Mouse (Mus musculus) intestine, embryonic 16.5 days (tissue): ENCODE data around the gene Pigx. TPM values are rescaled to one million over a fixed set of nuclear protein-coding genes. Genes with fewer than 3 reads are reported as not detected.
A peak's percentile ranks its signal among the peaks of the same experiment; 100 is the strongest.
"Not testable (repeated sequence)": the region's sequence is repeated elsewhere in the genome, so short reads cannot be mapped to it uniquely, and the experiment has no call there.

Source experiments
- ATAC-seq: fragments of 200-750 bp; cut with Nextera tagmentation; 2 replicates; pipeline ENCODE4 v1.8.0; 2017; ENCODE audit warnings: moderate TSS enrichment, moderate library complexity
- H3K27ac ChIP-seq: fragments of 300-500 bp; sonication (generic); 2 replicates; pipeline ENCODE4 v1.5.1; 2014; ENCODE audit warnings: mild to moderate bottlenecking, low read length
- H3K27me3 ChIP-seq: fragments of 300-500 bp; sonication (generic); replicated peaks from 2 replicates; pipeline ENCODE4 v1.6.1; 2014; ENCODE audit warnings: low read length, control low read depth, mixed read lengths; ENCODE audit not compliant: control insufficient read depth, insufficient read depth
- H3K36me3 ChIP-seq: fragments of 300-500 bp; sonication (generic); 2 replicates; pipeline ENCODE4 v1.6.1; 2014; ENCODE audit warnings: low read length, control low read depth; ENCODE audit not compliant: control insufficient read depth, insufficient read depth
- H3K4me1 ChIP-seq: fragments of 300-500 bp; sonication (generic); 2 replicates; pipeline ENCODE4 v1.6.1; 2014; ENCODE audit warnings: low read length, control low read depth, mixed read lengths; ENCODE audit not compliant: control insufficient read depth, insufficient read depth
- H3K4me2 ChIP-seq: fragments of 300-500 bp; sonication (generic); 2 replicates; pipeline ENCODE4 v1.6.1; 2014; ENCODE audit warnings: low read depth, low read length, control low read depth
- H3K4me3 ChIP-seq: fragments of 300-500 bp; sonication (generic); 2 replicates; pipeline ENCODE4 v1.5.1; 2014; ENCODE audit warnings: mild to moderate bottlenecking, low read length
- H3K9ac ChIP-seq: fragments of 300-500 bp; sonication (generic); 2 replicates; pipeline ENCODE4 v1.6.1; 2014; ENCODE audit warnings: low read depth, low read length
- H3K9me3 ChIP-seq: fragments of 300-500 bp; sonication (generic); 2 replicates; pipeline ENCODE4 v1.6.1; 2016; ENCODE audit warnings: low read length, control low read depth; ENCODE audit not compliant: control insufficient read depth
- WGBS: fragments of 180-500 bp; shearing (Covaris S2); extraction: QIAGEN DNeasy Blood & Tissue Kit; methylation state at CpG from one replicate; pipeline ENCODE4 v1.1.7; 2014; 5-methylcytosine and 5-hydroxymethylcytosine counted together
- polyA plus RNA-seq: library from polyadenylated mRNA; unstranded; fragments of >200 nt; fragmentation: Nextera tagmentation; extraction: Ambion mirVana; gene quantifications from 2 replicates; pipeline ENCODE4 v1.2.1, GENCODE M21; 2015

The Pigx gene
- polyA plus RNA-seq, 1 experiment from 2014 or later = 109 TPM

GRCm38 (mm10) chr16:32098897-32099637 is 473 bp downstream of the Pigx start:
- peaks cover 9% of the 10 kb centered on the region; the same call in 1 of the 2 replicates for H3K4me1 ChIP-seq
- H3K4me2 ChIP-seq = peak overlapping the region; percentile 87
- no peaks in the 10 kb centered on the region for H3K27me3 ChIP-seq
- no peaks in the 10 kb centered on the region for H3K9me3 ChIP-seq
- peak overlapping the region; percentile 82 for H3K27ac ChIP-seq
- peaks cover 3% of the 10 kb centered on the region; the same call in 1 of the 2 replicates for H3K36me3 ChIP-seq
- peak overlapping the region; percentile 94 for H3K9ac ChIP-seq
- peak overlapping the region; percentile 93 for H3K4me3 ChIP-seq
- under 1% methylated on average over 39 of the region's 39 CpGs for WGBS
- ATAC-seq = peak; percentile 85

DNA sequence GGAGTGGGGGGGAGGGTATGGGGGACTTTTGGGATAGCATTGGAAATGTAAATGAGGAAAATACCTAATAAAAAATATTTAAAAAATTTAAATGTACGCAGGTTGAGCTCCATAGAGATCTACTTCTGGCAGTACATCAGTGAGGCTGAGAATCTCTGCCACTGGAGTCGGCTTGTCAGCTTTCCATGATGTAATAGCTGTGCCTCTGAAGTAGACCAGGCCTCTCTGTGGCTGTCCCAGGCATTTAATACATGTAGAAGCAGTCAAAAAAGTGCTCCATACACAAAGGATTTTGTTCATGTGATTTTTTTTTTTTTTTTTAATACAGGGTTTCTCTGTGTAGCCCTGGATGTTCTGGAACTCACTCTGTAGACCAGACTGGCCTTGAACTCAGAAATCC is 1.8 kb downstream of the Pigx start:
- H3K27me3 ChIP-seq, H3K36me3 ChIP-seq, H3K9me3 ChIP-seq, H3K4me1 ChIP-seq, H3K4me3 ChIP-seq, H3K27ac ChIP-seq, H3K9ac ChIP-seq, ATAC-seq, H3K4me2 ChIP-seq: not testable (repeated sequence)
- 76% methylated on average over 2 of the region's 2 CpGs for WGBS

DNA sequence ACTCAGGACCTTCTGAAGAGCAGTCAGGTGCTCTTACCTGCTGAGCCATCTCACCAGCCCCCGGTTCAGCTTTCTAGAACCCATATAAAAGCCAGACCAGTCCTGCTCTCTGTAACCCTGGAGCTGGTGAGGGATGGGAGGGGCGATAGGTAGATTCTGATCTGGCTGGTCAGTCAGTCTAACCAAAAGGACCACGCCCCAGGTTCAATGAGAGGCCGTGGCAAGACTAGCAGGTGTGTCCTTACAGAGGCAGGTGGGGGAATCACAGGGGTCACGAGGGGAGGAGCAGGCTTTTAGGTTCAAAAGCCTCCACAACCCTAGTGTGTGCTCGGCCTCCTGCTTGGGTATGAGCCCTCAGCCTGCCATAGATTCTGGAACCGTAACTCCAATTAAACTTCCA is 8.1 kb downstream of the Pigx start:
- H3K27me3 ChIP-seq = no peaks in the 10 kb centered on the region
- H3K9ac ChIP-seq = no peak overlapping the region
- peaks cover 10% of the 10 kb centered on the region for H3K36me3 ChIP-seq
- ATAC-seq = no peak
- no peaks in the 10 kb centered on the region for H3K4me1 ChIP-seq
- no peak overlapping the region for H3K4me3 ChIP-seq
- 89% methylated on average over 7 of the region's 7 CpGs for WGBS
- no peak overlapping the region for H3K4me2 ChIP-seq
- no peaks in the 10 kb centered on the region for H3K9me3 ChIP-seq
- H3K27ac ChIP-seq = no peak overlapping the region

GRCm38 (mm10) chr16:32087629-32088443 is 11.7 kb downstream of the Pigx start:
- Histone ChIP-seq H3K27ac (peak overlapping the region; percentile 76), H3K4me2 (0 out of 2 replicates have a peak overlapping the region, but pooled peaks have one; percentile 33), H3K9ac (no peak overlapping the region), H3K36me3 (peaks cover 10% of the 10 kb centered on the region), H3K4me3 (no peak overlapping the region), H3K9me3 (no peaks in the 10 kb centered on the region), H3K4me1 (no peaks in the 10 kb centered on the region), H3K27me3 (no peaks in the 10 kb centered on the region)
- 55% methylated on average over 17 of the region's 17 CpGs for WGBS
- ATAC-seq = peak; percentile 87

DNA sequence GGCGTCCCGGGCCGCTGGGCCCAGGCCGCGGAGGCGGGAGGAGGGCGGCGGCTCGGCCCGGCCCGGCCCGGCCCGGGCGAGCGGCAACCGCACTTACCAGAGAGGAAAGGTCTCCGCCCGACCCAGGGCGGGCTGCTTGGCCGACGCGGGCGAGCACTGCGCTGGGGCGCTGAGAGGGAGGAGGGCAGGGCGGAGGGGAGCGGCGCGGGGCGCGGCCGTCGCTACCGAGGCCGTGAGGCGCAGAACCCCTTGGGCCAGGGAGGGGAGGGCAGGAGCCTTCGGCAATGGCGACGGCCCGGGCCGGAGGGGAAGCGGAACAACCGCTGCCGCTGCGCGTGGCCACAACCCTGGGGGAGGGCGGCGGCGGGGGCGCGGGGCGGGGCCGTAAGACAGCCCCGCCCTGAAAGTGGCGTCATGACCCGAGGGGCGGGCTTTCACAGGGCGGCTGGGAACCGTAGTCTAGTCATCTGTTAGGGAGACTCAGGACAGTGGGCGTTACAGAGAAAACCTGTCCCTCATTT is 20.5 kb downstream of the Pigx start, which contains the start of gene Pak2:
Pak2 (minus strand) TSS at position 352 of the 521 bp plus-strand sequence.
- Histone ChIP-seq H3K27me3 (no peaks in the 10 kb centered on the region), H3K4me1 (peaks cover 9% of the 10 kb centered on the region), H3K27ac (peak within 1 kb of the TSS; percentile 98), H3K4me3 (peak within 1 kb of the TSS; percentile 84), H3K9me3 (no peaks in the 10 kb centered on the region), H3K4me2 (peak within 1 kb of the TSS; percentile 51), H3K36me3 (0 out of 2 replicates have a peak, but pooled peaks cover 3% of the 10 kb centered on the region), H3K9ac (peak within 1 kb of the TSS; percentile 99)
- peak; percentile 98 for ATAC-seq
- under 1% methylated on average over 54 of the region's 60 CpGs for WGBS

GRCm38 (mm10) chr16:32078408-32078990 is 21.0 kb downstream of the Pigx start:
- no peak for ATAC-seq
- Histone ChIP-seq H3K27ac (peak overlapping the region; percentile 98), H3K27me3 (no peaks in the 10 kb centered on the region), H3K9me3 (no peaks in the 10 kb centered on the region), H3K4me1 (peaks cover 9% of the 10 kb centered on the region), H3K9ac (peak overlapping the region; percentile 99), H3K4me3 (peak overlapping the region; percentile 84), H3K4me2 (peak overlapping the region; percentile 51), H3K36me3 (0 out of 2 replicates have a peak, but pooled peaks cover 2% of the 10 kb centered on the region)
- under 1% methylated on average over 30 of the region's 30 CpGs for WGBS

DNA sequence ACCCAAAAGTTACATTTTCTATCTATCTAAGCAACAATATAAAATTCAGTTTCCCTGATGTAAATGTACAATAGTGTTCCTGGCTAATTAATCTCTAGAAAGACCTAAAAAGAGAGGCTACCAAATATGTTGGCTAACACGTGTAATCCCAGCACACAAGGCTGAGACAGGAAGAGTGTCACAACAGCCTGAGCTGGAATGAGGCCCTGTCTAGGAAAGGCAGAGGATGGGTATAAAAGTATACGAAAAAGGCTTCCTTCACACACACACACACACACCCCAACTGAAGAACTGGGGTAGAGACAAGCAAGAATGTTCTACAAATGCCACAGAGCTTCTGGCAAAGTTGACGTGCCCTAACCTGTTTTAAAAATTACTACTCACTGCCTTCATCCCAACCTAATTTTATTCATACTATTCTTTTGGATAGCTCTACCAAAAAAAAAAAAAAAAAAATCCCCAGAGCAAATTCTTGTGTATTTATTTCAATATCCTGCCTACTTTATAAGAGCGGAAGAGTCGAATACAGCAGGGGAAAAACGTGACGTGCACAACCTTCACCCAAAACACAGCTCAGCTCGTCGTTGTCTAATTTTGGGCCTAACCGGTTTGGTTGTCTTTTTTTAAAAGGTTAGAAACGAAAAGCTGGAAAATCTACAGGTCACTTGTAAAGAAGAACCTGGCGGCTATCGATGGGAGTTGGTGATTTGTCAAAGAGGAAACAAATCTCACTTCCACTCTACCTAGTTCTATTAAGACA is 21.7 kb downstream of the Pigx start:
- WGBS = 5% methylated on average over 13 of the region's 13 CpGs
- H3K4me1 ChIP-seq = peaks cover 9% of the 10 kb centered on the region
- H3K4me3 ChIP-seq = peak overlapping the region; percentile 84
- no peak for ATAC-seq
- peak overlapping the region; percentile 99 for H3K9ac ChIP-seq
- H3K27me3 ChIP-seq = no peaks in the 10 kb centered on the region
- peak overlapping the region; percentile 98; the same call in 1 of the 2 replicates for H3K27ac ChIP-seq
- peak overlapping the region; percentile 51 for H3K4me2 ChIP-seq
- H3K9me3 ChIP-seq = no peaks in the 10 kb centered on the region
- no peaks in the 10 kb centered on the region for H3K36me3 ChIP-seq

DNA sequence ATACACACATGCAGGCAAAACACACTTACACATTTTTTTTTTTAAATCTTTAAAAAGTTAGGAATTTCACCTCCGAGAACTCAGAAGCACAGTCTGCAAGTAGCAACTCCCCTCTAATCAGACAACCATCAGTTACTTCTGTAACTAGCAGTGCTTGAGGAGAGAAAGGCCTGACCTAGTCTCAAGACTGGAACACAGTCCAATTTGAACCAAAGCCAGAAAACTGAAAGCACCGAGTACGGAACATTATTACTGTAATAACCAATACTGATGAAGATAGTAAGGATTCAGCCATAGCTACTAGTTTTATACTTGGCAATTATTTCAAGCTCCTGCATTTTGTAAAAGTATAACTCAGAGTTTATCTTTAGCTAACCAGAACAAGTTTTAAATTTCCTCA is 23.1 kb downstream of the Pigx start:
- no peaks in the 10 kb centered on the region for H3K9me3 ChIP-seq
- no peak for ATAC-seq
- no peaks in the 10 kb centered on the region for H3K27me3 ChIP-seq
- H3K36me3 ChIP-seq = no peaks in the 10 kb centered on the region
- peaks cover 17% of the 10 kb centered on the region for H3K4me1 ChIP-seq
- no peak overlapping the region for H3K27ac ChIP-seq
- WGBS = 40% methylated on average over 3 of the region's 3 CpGs
- no peak overlapping the region for H3K9ac ChIP-seq
- H3K4me3 ChIP-seq = 0 out of 2 replicates have a peak overlapping the region, but pooled peaks have one; percentile 1
- no peak overlapping the region for H3K4me2 ChIP-seq
